Mouse (Mus musculus) lung, postnatal 14 days (tissue): ENCODE measurements around the gene Tmem199.
"Not testable (repeated sequence)": the region's sequence is repeated elsewhere in the genome, so short reads cannot be mapped to it uniquely, and the experiment has no call there.

ENCODE experiments used
- DNase-seq: peaks from one replicate; pipeline ENCODE4 v3.0.0; 2021

Tmem199 gene

GRCm38 (mm10) chr11:78512025-78512957 is at the start of gene Tmem199, which contains the start of gene Poldip2:
Tmem199 (minus strand) TSS chr11:78512172.
Poldip2 (plus strand) TSS chr11:78512193.
- DNase-seq = peak; percentile 90

DNA sequence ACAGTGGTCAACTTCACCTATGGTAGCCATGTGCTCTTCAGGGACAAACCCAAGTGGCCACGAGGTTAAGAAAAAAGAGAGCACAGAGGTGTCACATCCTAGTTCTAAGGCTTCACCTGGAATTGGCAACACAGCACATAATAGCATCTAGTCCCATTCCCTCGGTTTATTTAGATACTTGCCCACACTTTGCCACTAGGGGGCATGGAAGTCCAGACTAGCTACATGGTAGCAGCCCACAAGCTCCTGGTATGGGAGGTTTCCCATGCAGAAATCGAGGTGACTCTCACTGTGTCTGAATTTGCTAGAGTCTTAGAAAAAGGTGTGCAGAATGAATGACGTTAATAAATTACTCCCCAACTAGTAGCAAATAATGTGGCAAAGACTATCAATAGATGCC is 48.5 kb upstream of the Tmem199 start:
- peak; percentile 89 for DNase-seq

DNA sequence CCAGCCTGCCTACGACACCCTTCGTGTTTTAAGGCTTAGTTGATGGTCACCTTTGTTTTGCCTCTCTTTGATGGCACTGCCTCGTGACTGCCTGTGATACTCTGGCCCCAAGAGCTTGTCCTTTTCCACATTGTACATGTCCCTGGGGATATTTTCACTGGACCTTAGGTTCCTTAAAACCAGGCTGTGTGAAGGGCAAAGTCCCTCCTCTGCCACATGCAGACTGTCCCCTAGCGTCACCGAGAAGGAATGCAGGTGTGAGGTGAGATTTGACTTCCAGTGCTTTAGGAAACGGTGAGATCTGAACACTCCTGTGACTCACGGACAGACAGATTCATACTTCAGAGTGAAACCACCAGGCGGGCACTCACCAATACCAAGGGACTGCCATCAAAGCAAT is 45.3 kb upstream of the Tmem199 start:
- no peak for DNase-seq

DNA sequence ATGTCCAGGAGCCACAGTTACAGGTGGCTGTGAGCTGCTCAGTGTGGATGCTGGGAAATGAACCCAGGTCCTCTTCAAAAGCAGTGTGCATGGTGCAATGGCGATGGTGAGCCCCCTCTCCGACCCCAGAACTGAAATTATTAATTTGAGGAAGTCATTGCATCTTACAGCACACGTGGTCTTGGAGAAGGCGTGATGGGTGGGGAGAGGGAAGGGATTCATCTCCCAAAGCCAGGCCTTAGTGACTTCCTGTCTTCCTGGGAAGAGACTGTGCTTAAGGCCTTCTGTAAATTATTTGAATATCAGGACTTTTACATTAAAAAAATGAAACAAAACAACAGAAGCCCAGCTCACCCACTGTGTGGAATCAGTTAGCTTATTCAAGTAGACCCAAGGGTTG is 44.1 kb upstream of the Tmem199 start:
- no peak for DNase-seq

- no peak for DNase-seq
These were observed 43.7 kb upstream of the Tmem199 start for GRCm38 (mm10) chr11:78555623-78556022.

DNA sequence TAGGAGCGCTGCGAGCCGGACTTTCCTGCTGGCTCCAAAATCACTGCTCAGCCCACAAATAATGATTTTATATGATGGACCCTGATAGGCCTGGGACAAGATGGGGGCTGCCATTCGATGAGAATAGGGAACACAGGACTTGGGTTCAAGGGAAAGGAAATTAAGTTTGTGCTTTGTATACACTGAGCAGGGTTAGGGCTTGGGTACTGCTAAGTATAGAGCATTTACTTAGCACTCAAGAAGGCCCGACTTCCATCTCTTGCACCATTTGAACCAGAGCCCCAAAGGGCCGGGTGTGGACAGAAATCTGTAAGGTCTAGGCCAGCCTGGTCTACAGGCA is 39.1 kb upstream of the Tmem199 start:
- DNase-seq = no peak

DNA sequence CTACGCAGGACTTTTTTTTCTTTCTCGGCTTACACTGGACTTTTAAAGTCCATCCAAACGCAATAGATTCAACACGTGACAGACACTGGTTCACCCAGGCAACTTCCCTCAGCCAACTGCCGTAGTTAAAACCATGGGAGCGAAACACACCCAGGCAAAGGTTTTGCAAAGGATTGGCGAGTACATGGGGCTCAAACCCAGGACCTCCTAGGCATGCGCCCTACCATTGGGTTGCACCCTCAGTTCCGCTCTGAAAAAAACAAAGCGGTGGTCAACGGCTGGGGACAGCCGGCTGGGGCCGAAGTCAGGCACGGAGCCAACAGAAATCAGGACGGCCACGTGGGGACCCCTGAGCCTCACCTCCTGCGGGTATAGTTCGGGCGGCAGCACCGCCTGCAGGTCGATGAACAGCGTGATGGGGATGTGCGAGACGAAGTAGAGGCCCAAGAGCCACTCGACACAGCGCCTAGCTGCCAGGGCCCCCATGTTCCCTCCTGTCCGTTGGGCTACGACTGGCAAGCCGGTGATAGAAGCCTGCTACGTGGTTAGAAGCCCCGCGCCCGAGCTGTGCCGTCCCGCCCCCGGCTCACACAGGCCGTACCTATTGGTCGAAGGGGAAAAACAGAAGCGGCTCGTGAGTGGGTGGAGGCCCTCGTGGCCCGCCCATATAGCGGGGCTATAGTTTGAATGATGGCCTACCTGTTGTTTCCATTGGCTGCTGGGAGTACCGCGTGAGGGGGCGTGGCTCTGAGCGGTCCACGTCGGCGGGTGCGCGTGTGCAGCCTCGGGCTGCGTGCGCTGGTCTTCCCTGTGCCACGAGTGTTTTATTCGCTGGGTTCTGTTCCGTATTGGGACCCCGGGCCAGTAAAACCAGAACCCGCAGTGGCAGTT is 38.4 kb upstream of the Tmem199 start, which contains the start of gene Tmem97:
Tmem97 (minus strand) TSS at position 610 of the 891 bp plus-strand sequence.
- DNase-seq = peak; percentile 95

- no peak for DNase-seq
These were observed 37.6 kb upstream of the Tmem199 start for GRCm38 (mm10) chr11:78549491-78549987.

GRCm38 (mm10) chr11:78547718-78548460 is 35.9 kb upstream of the Tmem199 start:
- no peak for DNase-seq

GRCm38 (mm10) chr11:78545181-78545580 is 33.2 kb upstream of the Tmem199 start:
- DNase-seq = no peak

DNA sequence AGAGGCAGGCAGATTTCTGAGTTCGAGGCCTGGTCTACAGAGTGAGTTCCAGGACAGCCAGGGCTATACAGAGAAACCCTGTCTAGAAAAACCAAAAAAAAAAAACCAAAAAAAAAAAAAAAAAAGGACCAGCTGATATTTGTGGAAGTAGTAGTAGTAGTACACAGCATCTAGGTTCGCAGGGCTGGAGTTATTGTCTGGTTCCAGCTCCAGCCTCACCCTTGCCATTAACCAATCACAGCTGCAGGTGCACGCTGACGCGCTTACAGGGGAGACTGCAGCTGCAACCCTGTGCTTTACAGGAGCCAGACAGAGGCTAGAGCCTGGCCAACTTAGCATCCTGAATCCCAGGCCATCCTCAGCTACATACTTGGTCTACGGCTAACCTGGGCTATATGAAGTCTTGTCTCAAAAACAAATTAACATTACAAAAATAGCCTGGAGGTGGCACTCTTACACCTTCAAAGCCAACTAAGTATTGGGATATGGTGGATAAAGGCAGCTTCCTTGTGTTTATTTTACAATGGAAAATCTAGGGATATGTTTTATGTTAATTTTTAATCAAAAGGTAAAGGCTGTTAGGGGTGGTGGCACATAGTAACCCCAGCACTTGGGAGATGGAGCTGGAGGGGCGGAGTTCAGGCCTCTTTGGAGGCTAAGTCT is 32.6 kb upstream of the Tmem199 start:
- DNase-seq = no peak

DNA sequence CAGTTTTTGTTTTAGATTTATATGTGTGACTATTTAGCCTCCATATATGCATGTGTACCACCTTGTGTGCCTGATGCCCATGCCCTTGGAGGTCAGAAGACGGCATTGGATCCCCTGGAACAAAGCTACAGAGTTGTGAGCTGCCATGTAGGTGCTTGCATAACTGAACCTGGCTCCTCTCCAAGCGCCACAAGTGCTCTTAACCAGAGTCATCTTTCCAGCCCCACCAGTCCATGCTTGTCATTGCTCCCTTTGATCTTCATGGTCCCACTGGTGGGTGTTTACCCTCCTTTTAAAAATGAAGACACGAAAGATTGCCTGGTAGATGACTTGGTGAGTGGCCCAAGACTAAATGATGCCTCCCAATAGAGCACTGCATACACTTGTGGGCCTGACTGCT is 28.4 kb upstream of the Tmem199 start:
- DNase-seq = peak; percentile 51

DNA sequence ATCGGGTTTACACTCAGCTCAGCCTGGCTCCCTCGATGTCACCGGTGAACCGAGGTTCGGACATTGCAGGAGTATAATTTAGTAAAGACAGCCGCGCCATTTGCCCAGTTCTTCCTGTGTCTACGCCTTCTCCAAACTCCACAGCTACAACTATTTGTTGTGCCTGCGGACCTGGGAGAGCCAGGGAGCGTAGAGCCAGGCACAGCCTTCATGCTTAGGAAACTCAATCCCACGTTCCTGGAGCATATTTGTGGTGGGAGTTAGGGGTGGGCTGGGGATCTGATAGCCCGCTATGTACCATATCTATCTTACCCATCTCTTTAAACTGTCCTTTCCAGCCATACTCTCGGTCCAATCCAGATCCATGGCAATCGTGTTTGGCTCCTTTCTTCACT is 24.7 kb upstream of the Tmem199 start:
- DNase-seq = no peak

DNA sequence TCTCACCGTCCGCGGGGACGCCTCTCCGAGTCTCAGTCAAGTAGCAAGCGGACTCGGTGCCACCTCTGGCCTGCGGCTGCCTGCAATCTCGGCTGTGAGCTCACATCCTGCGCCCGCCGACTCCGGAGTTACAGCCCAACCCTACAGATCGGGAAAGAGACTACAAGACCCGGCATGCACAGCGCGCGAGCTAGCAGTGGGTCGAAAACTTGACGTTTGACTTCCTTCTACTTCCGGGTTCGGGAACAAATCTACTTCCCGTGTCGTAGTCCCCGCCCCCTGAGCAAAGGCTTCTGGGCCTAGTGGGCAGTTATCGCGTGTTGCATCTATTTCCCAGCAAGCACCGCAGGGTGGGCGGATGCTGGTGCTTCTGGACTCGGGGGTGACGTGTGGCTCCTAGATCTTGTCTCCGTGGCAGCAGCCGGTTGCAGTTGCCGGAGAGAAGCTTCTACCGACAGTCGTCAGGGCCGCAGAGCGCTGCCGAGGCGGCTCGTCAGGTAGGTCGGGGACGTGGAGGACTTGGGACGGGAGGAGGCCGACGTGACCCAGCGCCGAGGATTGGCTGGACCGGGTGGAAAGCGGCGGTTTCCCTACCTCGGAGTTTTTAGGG is 24.2 kb upstream of the Tmem199 start, which contains the start of the genes Tnfaip1 and Ift20:
Tnfaip1 (minus strand) TSS at position 253 of the 610 bp plus-strand sequence.
Ift20 (plus strand) TSS at position 282 of the 610 bp plus-strand sequence.
- DNase-seq = peak; percentile 96

DNA sequence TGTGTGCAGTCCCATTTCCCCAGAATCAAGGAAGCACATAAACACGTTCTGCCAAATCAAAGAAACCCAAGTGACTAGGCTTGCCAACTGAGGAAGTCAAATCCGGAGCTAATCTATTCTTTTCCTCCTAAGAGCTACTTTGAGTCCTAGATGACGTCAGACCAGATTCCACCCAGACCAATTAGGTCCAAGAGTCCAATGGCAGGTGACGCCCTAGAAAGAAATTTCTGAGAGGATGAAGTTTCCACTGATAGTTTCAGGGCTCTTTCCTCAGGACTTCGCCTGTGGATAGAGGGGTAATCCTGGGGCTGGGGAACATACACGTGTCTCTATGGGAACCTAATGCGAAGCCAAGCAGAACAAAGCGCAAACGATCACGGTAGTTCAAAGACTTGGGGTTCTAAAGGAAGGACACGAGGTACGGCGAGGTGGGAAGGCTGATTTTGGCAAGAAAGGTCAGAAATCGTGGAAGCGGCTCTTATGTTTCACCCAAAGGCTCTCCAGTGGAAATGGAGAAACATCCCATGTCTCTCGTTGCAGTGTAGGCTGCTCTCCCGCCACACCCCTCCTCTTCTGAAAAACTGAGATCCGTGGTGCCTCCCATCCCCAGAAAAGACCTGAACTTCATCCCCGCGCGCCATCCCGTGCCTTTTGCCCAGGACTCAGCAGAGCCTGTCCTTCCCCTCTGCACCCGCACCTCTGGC is 23.6 kb upstream of the Tmem199 start:
- peak; percentile 35 for DNase-seq

DNA sequence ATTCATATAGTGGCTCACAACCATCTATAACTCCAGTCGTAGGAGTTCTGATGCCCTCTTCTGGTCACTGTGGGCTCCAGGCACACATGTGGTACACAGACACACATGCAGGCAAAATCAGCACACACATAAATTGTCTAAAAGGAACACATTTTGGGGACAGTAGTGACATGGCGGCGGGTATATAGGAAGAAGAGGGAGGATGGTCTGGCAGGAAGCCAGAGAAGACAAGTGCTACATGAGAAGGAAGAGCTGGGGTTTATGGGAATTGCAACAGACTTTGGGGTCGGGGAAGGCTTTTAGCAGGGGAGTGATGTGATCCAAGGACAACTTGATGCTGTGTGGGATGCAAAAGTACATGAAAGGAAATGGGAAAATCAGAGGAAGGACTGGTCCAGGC is 22.5 kb upstream of the Tmem199 start:
- DNase-seq = no peak

DNA sequence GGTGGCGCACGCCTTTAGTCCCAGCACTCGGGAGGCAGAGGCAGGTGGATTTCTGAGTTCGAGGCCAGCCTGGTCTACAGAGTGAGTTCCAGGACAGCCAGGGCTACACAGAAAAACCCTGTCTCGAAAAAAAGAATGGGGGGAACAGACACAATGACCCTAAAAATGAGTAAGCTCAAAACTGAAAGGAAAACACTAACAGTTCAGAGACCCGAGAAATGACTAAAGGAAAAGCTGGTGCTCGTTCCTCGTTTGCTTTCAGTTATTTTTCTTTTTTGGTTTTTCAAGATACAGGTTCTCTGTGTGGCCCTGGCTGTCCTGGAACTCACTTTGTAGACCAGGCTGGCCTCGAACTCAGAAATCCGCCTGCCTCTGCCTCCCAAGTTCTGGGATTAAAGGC is 19.5 kb upstream of the Tmem199 start:
- not testable (repeated sequence) for DNase-seq

DNA sequence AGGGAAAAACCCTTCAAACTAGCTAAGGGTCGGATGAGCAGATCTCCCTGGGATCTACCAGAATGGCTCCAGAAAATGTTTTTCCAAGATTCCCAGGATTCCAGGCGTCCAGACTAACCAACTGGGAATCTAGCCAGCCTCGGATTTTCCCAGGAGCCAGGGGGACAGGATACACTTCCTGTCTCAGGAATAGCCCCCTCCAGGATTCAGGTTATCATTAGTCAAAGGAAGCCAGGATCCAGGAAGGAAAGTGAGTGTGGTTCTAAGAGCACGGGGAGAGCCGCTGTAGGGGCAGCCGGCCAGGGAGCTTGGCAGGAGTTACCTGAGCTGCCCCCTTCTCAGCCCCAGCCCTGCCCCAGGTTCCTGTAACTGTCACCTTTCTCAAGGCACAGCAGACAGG is 19.1 kb upstream of the Tmem199 start:
- DNase-seq = peak; percentile 61

- DNase-seq = no peak
These were observed 18.0 kb upstream of the Tmem199 start for GRCm38 (mm10) chr11:78530001-78530400.

GRCm38 (mm10) chr11:78528714-78529113 is 16.7 kb upstream of the Tmem199 start:
- DNase-seq = no peak

- peak; percentile 55 for DNase-seq
These were observed 12.9 kb upstream of the Tmem199 start for GRCm38 (mm10) chr11:78524838-78525237.
